Mouse (Mus musculus) stomach, embryonic 14.5 days (tissue): ENCODE results near the gene Chst3. TPM values are rescaled to one million over a fixed set of nuclear protein-coding genes. Genes with fewer than 3 reads are reported as not detected.
"Not testable (repeated sequence)": the region's sequence is repeated elsewhere in the genome, so short reads cannot be mapped to it uniquely, and the experiment has no call there.

Experiments
- ATAC-seq: fragments of 200-750 bp; cut with Nextera tagmentation; 2 replicates; pipeline ENCODE4 v1.8.0; 2017; ENCODE audit warnings: low read depth, moderate TSS enrichment; ENCODE audit not compliant: insufficient number of reproducible peaks, insufficient read depth, low FRiP score
- H3K27ac ChIP-seq: fragments of 300-500 bp; sonication (generic); 2 replicates; pipeline ENCODE4 v1.5.1; 2014; ENCODE audit warnings: mild to moderate bottlenecking, low read length, moderate library complexity, mixed read lengths
- H3K27me3 ChIP-seq: fragments of 300-500 bp; sonication (generic); 2 replicates; pipeline ENCODE4 v1.6.1; 2014; ENCODE audit warnings: low read length, control low read depth, mixed read lengths; ENCODE audit not compliant: control insufficient read depth, insufficient read depth
- H3K36me3 ChIP-seq: fragments of 300-500 bp; sonication (generic); 2 replicates; pipeline ENCODE4 v1.6.1; 2014; ENCODE audit warnings: mild to moderate bottlenecking, control low read depth, low read length, moderate library complexity, mixed read lengths; ENCODE audit not compliant: control insufficient read depth, insufficient read depth
- H3K4me1 ChIP-seq: fragments of 300-500 bp; sonication (generic); 2 replicates; pipeline ENCODE4 v1.6.1; 2014; ENCODE audit warnings: low read length, control low read depth, mixed read lengths; ENCODE audit not compliant: control insufficient read depth, insufficient read depth
- H3K4me2 ChIP-seq: fragments of 300-500 bp; sonication (generic); replicated peaks from 2 replicates; pipeline ENCODE4 v1.6.1; 2014; ENCODE audit warnings: low read depth, low read length, control low read depth
- H3K4me3 ChIP-seq: fragments of 300-500 bp; sonication (generic); 2 replicates; pipeline ENCODE4 v1.5.1; 2014; ENCODE audit warnings: low read depth, low read length, control low read depth
- H3K9ac ChIP-seq: fragments of 300-500 bp; sonication (generic); replicated peaks from 2 replicates; pipeline ENCODE4 v1.6.1; 2014; ENCODE audit warnings: low read depth, mild to moderate bottlenecking, control low read depth, low read length, moderate library complexity, mixed read lengths
- H3K9me3 ChIP-seq: fragments of 300-500 bp; sonication (generic); 2 replicates; pipeline ENCODE4 v1.6.1; 2016; ENCODE audit warnings: low read depth, low read length, control low read depth; ENCODE audit not compliant: control insufficient read depth
- WGBS: fragments of 180-500 bp; shearing (Covaris S2); extraction: QIAGEN DNeasy Blood & Tissue Kit; methylation state at CpG from one replicate; pipeline ENCODE4 v1.1.7; 2014; 5-methylcytosine and 5-hydroxymethylcytosine counted together
- polyA plus RNA-seq: library from polyadenylated mRNA; unstranded; fragments of >200 nt; fragmentation: Nextera tagmentation; extraction: Ambion mirVana; gene quantifications from 2 replicates; pipeline ENCODE4 v1.2.1, GENCODE M21; 2014

Gene Chst3
- polyA plus RNA-seq, 1 experiment from 2014 or later = 2.8 TPM

DNA sequence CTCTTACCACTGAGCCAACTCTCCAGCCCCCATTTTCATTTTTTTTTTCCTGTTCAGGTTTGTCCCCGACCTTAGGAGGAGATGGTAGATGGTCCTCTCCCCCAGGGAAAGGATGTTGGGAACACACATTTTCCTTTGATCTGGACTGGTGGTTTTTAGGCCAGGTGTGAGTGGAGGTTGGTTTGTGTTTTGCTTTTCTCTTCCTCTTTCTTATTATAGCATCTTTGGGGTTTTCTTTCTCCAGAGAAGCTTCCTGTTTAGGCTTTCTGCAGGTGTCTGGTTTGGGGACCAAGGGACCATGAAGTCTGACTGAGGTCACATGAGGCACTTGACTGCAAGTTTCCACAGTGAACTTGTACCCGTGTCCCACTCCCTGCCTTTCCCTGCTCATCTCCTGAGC, 50.8 kb downstream of the Chst3 start:
- ATAC-seq = no peak
- Histone ChIP-seq H3K9me3 (no peaks in the 10 kb centered on the region), H3K9ac (no peak overlapping the region), H3K27me3 (no peaks in the 10 kb centered on the region), H3K4me2 (no peak overlapping the region), H3K27ac (no peak overlapping the region), H3K4me3 (no peak overlapping the region), H3K36me3 (no peaks in the 10 kb centered on the region), H3K4me1 (no peaks in the 10 kb centered on the region)
- 66% methylated on average over 2 of the region's 2 CpGs for WGBS

DNA sequence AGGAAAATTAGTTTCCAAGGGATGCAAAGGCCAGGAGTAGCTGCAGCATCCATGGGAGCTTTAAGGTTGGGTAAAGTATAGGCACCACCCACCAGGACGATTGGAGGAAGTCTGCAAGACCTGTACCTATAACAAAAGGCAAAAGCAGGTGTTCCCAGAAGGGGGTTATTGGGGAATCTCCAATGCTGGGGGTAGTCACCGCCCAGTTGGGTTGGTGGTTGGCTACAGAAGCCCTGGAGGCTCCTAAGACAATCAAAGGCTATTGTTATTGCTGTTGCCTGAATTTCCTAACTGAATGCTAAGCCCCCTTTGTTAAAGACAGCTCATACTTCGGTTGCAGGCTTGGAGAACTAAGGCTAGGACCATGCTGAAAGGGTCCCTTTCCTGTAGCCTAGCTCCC, 53.0 kb downstream of the Chst3 start:
- Histone ChIP-seq H3K4me3 (no peak overlapping the region), H3K4me1 (no peaks in the 10 kb centered on the region), H3K9ac (no peak overlapping the region), H3K9me3 (no peaks in the 10 kb centered on the region), H3K27me3 (no peaks in the 10 kb centered on the region), H3K36me3 (no peaks in the 10 kb centered on the region), H3K27ac (no peak overlapping the region), H3K4me2 (no peak overlapping the region)
- 34% methylated on average over 3 of the region's 3 CpGs for WGBS
- no peak for ATAC-seq

DNA sequence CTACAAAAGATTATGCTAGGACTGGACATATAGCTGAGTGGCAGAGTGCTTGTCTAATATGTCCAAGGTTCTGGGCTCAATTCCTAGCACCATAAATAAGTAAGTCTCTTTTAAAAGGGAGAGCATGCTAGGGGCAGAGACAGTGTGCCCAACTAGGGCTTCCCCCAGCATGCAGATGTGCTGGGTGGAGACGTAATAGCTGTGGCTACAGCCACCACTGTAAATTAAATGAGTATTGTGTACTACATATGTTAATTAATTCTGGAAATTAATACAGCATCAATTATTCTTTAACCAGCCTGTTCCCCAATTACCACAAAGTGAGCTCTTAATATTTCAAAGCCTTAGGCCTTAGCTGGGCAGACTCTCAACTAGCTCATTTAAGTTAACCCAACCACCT, 54.2 kb downstream of the Chst3 start:
- Histone ChIP-seq H3K27me3 (no peaks in the 10 kb centered on the region), H3K27ac (no peak overlapping the region), H3K4me3 (no peak overlapping the region), H3K4me2 (no peak overlapping the region), H3K9ac (no peak overlapping the region), H3K36me3 (no peaks in the 10 kb centered on the region), H3K4me1 (no peaks in the 10 kb centered on the region), H3K9me3 (no peaks in the 10 kb centered on the region)
- 93% methylated on average over 1 of the region's 1 CpGs for WGBS
- ATAC-seq = no peak

DNA sequence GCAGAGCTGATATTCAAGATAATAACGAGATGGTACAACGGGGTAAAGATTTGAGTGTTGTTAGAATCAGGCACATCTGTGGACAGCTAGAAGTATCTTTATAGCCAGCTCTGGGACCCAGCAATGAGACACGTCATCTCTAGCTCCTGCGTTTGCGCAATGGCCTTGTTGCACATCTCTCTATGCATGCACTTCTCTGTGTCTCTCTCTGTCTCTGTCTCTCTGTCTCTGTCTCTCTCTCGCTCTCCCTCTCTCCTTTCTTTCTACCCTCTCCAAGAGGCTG, 56.1 kb downstream of the Chst3 start:
- no peaks in the 10 kb centered on the region for H3K36me3 ChIP-seq
- H3K27me3 ChIP-seq = no peaks in the 10 kb centered on the region
- ATAC-seq = no peak
- no peak overlapping the region for H3K4me3 ChIP-seq
- H3K4me1 ChIP-seq = no peaks in the 10 kb centered on the region
- no peak overlapping the region for H3K9ac ChIP-seq
- H3K27ac ChIP-seq = no peak overlapping the region
- no peaks in the 10 kb centered on the region for H3K9me3 ChIP-seq
- 93% methylated on average over 6 of the region's 6 CpGs for WGBS
- H3K4me2 ChIP-seq = no peak overlapping the region

DNA sequence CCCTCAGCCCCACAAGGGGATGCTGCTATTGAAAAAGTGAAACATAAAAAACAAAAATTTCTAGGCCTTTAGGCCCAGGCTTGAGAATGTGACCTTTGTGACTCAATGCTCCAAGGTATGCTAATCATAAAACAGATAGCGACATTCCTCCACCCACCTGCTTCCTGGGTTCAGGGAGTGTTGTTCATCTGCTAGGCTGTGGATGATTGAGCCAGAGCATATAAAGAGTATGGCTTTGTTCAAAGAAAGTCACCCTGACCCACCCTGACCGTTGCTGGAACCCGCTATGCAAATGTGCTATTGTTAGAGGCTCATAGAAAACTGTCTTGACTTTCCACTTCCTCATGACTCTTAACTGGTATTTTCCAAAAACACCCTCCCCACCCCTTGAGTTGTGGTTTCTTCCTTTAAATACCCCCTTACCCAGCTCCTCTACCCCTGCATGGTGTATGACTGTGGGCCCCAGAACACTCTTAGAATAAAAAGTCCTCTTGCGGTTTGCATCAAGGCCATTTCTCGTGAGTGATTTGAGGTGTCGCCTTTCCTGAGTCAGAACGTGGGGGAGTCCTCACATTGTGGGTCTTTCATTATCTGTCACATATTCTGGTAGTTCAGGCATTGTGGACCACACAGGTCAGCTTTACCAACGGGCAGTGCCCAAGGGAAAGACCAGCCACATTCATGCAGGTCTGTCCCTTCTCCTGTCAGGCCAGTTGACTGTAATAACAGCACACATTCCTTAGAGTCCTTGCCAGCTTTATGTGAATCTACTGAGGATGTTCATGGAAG, 56.7 kb downstream of the Chst3 start:
- not testable (repeated sequence) for H3K9me3 ChIP-seq, H3K36me3 ChIP-seq, H3K27ac ChIP-seq, H3K27me3 ChIP-seq, ATAC-seq, H3K4me1 ChIP-seq, H3K4me2 ChIP-seq, H3K9ac ChIP-seq, H3K4me3 ChIP-seq
- 81% methylated on average over 8 of the region's 8 CpGs for WGBS

DNA sequence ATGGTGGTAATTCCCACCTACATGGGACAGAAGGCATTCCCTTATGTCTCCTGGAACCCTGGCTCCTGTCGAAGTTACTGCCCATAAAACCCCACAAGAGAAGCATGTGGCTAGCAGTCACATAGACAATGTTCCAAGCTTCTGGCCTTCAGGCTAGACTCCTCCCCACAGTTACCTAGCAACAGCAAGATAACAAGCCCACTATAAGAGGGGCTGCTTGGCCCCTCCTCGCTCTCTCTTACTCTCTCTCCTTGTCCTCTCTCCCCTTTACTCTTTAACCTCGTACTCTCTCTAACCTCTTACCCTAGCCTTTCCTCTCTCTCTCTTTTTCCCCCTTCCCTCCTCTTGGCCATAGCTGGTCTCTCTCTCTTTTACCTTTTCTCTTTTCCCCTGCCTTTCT, 57.7 kb downstream of the Chst3 start:
- H3K4me3 ChIP-seq, H3K36me3 ChIP-seq, H3K9me3 ChIP-seq, H3K4me2 ChIP-seq, H3K27me3 ChIP-seq, H3K9ac ChIP-seq, H3K27ac ChIP-seq, ATAC-seq, H3K4me1 ChIP-seq: not testable (repeated sequence)
- 66% methylated on average over 3 of the region's 3 CpGs for WGBS

DNA sequence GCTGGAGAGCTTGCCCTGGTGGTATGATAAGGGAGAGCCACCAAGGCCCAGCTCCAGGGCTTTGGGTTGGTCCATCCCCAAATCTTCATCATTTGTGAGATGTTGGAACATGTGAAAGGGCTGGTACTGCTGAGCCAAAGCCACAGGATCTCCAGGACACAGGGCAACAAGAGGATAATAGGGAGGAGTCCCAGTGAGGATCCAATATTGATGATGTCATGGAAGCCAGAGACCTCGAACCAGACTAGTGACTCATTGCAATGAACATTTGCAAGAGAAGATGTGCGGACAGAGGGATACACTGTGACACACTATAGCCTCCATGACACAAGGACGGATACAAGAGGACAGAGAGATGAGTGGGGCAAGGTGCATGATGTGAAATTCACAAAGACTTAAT, 60.9 kb downstream of the Chst3 start:
- H3K4me1 ChIP-seq = no peaks in the 10 kb centered on the region
- WGBS = 83% methylated on average over 3 of the region's 3 CpGs
- no peak overlapping the region for H3K4me2 ChIP-seq
- H3K9ac ChIP-seq = no peak overlapping the region
- H3K27me3 ChIP-seq = no peaks in the 10 kb centered on the region
- no peak overlapping the region for H3K27ac ChIP-seq
- H3K9me3 ChIP-seq = no peaks in the 10 kb centered on the region
- H3K36me3 ChIP-seq = no peaks in the 10 kb centered on the region
- no peak overlapping the region for H3K4me3 ChIP-seq
- ATAC-seq = no peak

DNA sequence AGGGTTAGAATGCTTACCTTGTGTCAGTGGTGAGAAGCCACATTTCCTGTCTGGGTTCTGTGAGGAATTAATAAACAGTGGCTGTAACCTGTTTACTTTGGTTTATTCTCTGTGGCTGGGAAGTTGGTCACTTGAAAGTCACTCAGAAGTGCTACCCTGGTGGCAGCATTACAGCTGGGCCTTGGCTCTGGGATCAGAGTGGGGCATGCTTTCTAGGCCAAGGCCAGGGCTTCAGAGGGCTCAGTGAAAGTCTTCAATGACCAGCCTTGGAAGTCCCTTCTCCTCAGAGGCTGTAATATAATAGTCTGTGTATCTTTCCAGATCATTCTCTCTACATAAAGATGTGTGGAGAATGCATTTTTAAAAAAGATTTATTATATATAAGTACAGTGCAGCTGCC, 63.0 kb downstream of the Chst3 start:
- no peaks in the 10 kb centered on the region for H3K4me1 ChIP-seq
- H3K27ac ChIP-seq = no peak overlapping the region
- no peak overlapping the region for H3K4me3 ChIP-seq
- H3K36me3 ChIP-seq = no peaks in the 10 kb centered on the region
- no peaks in the 10 kb centered on the region for H3K9me3 ChIP-seq
- no peaks in the 10 kb centered on the region for H3K27me3 ChIP-seq
- no peak for ATAC-seq
- H3K4me2 ChIP-seq = no peak overlapping the region
- H3K9ac ChIP-seq = no peak overlapping the region

DNA sequence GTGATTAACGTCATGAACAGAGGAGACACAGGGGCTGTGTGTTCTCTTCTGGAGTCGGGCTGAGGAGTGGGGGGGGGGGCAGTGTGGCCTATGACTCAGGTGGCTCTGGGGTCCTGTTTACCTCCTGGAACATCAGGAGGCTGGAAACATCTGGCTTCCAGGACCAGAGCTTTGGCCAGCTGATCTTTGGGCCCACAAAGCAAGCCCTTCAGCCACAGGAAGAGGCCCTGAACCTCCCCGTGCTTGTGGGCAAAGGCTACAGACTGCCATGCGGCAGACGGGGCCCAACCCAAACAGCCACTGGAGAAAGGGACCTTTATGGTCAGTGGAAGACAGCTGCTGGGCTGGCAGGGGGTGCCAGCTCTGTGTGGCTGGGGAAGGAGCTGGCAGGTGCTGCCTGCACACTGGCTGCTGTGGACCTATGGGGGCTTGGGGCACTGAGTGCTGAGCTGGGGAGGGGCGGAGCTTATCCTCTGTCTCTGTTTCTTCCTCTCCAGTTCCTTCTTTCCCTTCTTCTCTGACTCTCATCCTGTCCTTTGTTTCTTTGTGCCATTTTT, 67.9 kb downstream of the Chst3 start:
- Histone ChIP-seq H3K36me3 (no peaks in the 10 kb centered on the region), H3K4me2 (no peak overlapping the region), H3K4me3 (no peak overlapping the region), H3K4me1 (no peaks in the 10 kb centered on the region), H3K27me3 (no peaks in the 10 kb centered on the region), H3K9me3 (no peaks in the 10 kb centered on the region), H3K27ac (no peak overlapping the region), H3K9ac (no peak overlapping the region)
- no peak for ATAC-seq
- 60% methylated on average over 6 of the region's 6 CpGs for WGBS
